Mouse (Mus musculus) megakaryocyte, embryonic 14.5 days (primary cell): ENCODE data around the gene Spag8.

Experiments used
- FLI1 ChIP-seq: IDR thresholded peaks from 2 replicates; pipeline ENCODE4 v1.6.1; 2012; ENCODE audit warnings: low read length, inconsistent platforms, mixed read lengths
- GATA1 ChIP-seq: IDR thresholded peaks from 3 replicates; pipeline ENCODE4 v1.6.1; 2012; ENCODE audit warnings: mixed read lengths, low read length, inconsistent platforms, borderline replicate concordance

GRCm38 (mm10) chr4:43700707-43701106, 47.3 kb upstream of the Spag8 start, which contains the start of gene Olfr70:
- no peak for TF ChIP-seq GATA1
- TF ChIP-seq FLI1: no peak
